Mouse (Mus musculus) cerebellum, postnatal 4 days (tissue): ENCODE data around the gene Olfr1033.
"Not testable (repeated sequence)": the region's sequence is repeated elsewhere in the genome, so short reads cannot be mapped to it uniquely, and the experiment has no call there.

ENCODE experiments used
- DNase-seq, 2 experiments: peaks; one replicate each; pipeline ENCODE4 v3.0.0; 2022; ENCODE audit warnings: low spot score in 2 of 2, mixed read lengths in 1 of 2

Gene Olfr1033

GRCm38 (mm10) chr2:86020406-86020805 lies at the start of gene Olfr1033:
Gene Olfr1033, plus strand, starts transcription at chr2:86020633.
- DNase-seq = not testable (repeated sequence)

GRCm38 (mm10) chr2:85973595-85973994 lies 46.8 kb upstream of the Olfr1033 start, which contains the start of gene Olfr1029:
Gene Olfr1029, plus strand, starts transcription at chr2:85973895.
- no peak for DNase-seq

GRCm38 (mm10) chr2:85978976-85979375 lies 41.5 kb upstream of the Olfr1033 start, which contains the start of gene Olfr1030:
Gene Olfr1030, plus strand, starts transcription at chr2:85979276.
- no peak for DNase-seq

GRCm38 (mm10) chr2:85990004-85990403 lies 30.4 kb upstream of the Olfr1033 start, which contains the start of gene Olfr1031:
Gene Olfr1031, plus strand, starts transcription at chr2:85990304.
- no peak for DNase-seq

- DNase-seq = no peak
These were observed 15.2 kb upstream of the Olfr1033 start, which contains the start of gene Olfr1032 for GRCm38 (mm10) chr2:86005240-86005639. Gene Olfr1032, plus strand, starts transcription at chr2:86005540.

GRCm38 (mm10) chr2:86021518-86021917 lies 1.1 kb downstream of the Olfr1033 start:
- DNase-seq = not testable (repeated sequence)

GRCm38 (mm10) chr2:86045561-86045960 lies 25.1 kb downstream of the Olfr1033 start, which contains the start of gene Olfr1034:
Gene Olfr1034, plus strand, starts transcription at chr2:86045861.
- DNase-seq = no peak

- DNase-seq = not testable (repeated sequence)
These were observed 30.3 kb downstream of the Olfr1033 start for GRCm38 (mm10) chr2:86050777-86051176.

- DNase-seq = not testable (repeated sequence)
These were observed 43.3 kb downstream of the Olfr1033 start for GRCm38 (mm10) chr2:86063766-86064165.

GRCm38 (mm10) chr2:86070189-86070588 lies 49.8 kb downstream of the Olfr1033 start:
- no peak for DNase-seq

- not testable (repeated sequence) for DNase-seq
These were observed 53.3 kb downstream of the Olfr1033 start, which contains the start of gene Olfr1036 for GRCm38 (mm10) chr2:86073692-86074091. Gene Olfr1036, plus strand, starts transcription at chr2:86073992.

GRCm38 (mm10) chr2:86080478-86080877 lies 60.0 kb downstream of the Olfr1033 start:
- DNase-seq = not testable (repeated sequence)

- DNase-seq = no peak
These were observed 66.9 kb downstream of the Olfr1033 start, which contains the start of gene Olfr1037 for GRCm38 (mm10) chr2:86087285-86087684. Gene Olfr1037, minus strand, starts transcription at chr2:86087385.
